In the genomic region with DNA sequence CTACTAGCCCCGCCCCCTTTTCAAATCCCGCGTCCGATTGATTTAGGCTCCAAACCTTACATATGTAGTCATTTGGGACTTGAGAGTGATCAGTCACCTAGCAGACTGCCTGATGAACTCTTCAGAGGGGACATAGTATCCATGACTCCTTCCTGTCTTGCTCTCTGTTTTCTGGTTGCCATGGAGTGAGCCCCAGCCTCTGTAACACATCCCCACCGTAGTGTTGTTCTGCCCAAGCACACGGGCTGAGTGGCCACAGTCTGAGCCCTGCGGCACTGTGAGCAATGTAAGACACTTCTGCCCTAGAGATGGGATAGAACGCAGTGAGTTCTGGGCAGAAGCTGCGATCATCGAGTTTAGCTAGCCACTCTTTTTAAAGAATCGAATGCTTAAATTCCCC, we compare ENCODE assay signal across 27 mouse cellular contexts.
DNase-seq lines count a peak whose midpoint lies in the region; ATAC-seq lines count a peak whose summit lies in the region.
"Had no signal": no experiment of that assay in that cellular context is flagged by ENCODE, and none has a peak within 500 bp of the region (broad histone marks: within the 10 kb centered on the region; RNA-seq: fewer than 3 reads in every experiment).

No protein-coding gene starts in this region.

- no peak overlapping the region for H3K27ac ChIP-seq in heart, embryonic 10.5 days
- H3K27ac ChIP-seq in hindbrain, embryonic 16.5 days (ENCODE audit: low read depth, low read length) = no peak overlapping the region
- H3K27ac ChIP-seq: embryonic facial prominence, embryonic 15.5 days; gastrocnemius, adult 2 months; hindbrain, embryonic 10.5 days; hindbrain, embryonic 13.5 days; hindbrain, postnatal 0 days had no signal

- intact Hi-C loops in heart, postnatal 25 days (cut with DNase I) = no loop called here

- ATAC-seq in hindbrain, embryonic 16.5 days = no peak
- ATAC-seq: activated CD4-positive, CD25-positive, alpha-beta regulatory T cell, adult 4 months; CD4-positive, CD25-positive, alpha-beta regulatory T cell, adult 4 months; forebrain, embryonic 14.5 days; forebrain, postnatal 0 days; hindbrain, postnatal 0 days; inflammation-experienced regulatory T-cells, adult 6 months had no signal

- H3K9ac ChIP-seq in hindbrain, embryonic 16.5 days (ENCODE audit: low read depth, low read length) = no peak overlapping the region
- H3K9ac ChIP-seq: embryonic facial prominence, embryonic 15.5 days; forebrain, postnatal 0 days; hindbrain, embryonic 13.5 days had no signal

- peaks cover 21% of the 10 kb centered on the region; the same call in 1 of the 2 replicates for H3K27me3 ChIP-seq in heart, embryonic 10.5 days (ENCODE audit: insufficient read depth, poor library complexity, severe bottlenecking)
- H3K27me3 ChIP-seq in hindbrain, embryonic 16.5 days (replicated peaks; ENCODE audit: control insufficient read depth, insufficient read depth, low read length) = no peaks in the 10 kb centered on the region
- H3K27me3 ChIP-seq: embryonic facial prominence, embryonic 15.5 days had no signal

- peaks cover 15% of the 10 kb centered on the region for H3K4me1 ChIP-seq in heart, embryonic 10.5 days
- H3K4me1 ChIP-seq in hindbrain, embryonic 16.5 days (ENCODE audit: control insufficient read depth, insufficient read depth, low read depth, low read length) = no peaks in the 10 kb centered on the region
- H3K4me1 ChIP-seq: hindbrain, embryonic 10.5 days; hindbrain, embryonic 13.5 days had no signal

- H3K36me3 ChIP-seq in heart, embryonic 10.5 days = no peaks in the 10 kb centered on the region
- no peaks in the 10 kb centered on the region for H3K36me3 ChIP-seq in hindbrain, embryonic 16.5 days (ENCODE audit: control insufficient read depth, insufficient read depth, low read length)
- H3K36me3 ChIP-seq: embryonic facial prominence, embryonic 15.5 days; hindbrain, embryonic 10.5 days; hindbrain, embryonic 13.5 days had no signal

- no peak overlapping the region for H3K4me2 ChIP-seq in hindbrain, embryonic 16.5 days (ENCODE audit: low read length)
- H3K4me2 ChIP-seq: embryonic facial prominence, embryonic 15.5 days; heart, embryonic 11.5 days; hindbrain, embryonic 13.5 days had no signal

- no peaks in the 10 kb centered on the region for H3K9me3 ChIP-seq in heart, embryonic 10.5 days
- no peaks in the 10 kb centered on the region for H3K9me3 ChIP-seq in hindbrain, embryonic 16.5 days (ENCODE audit: control insufficient read depth, low read length)
- H3K9me3 ChIP-seq: embryonic facial prominence, embryonic 15.5 days; hindbrain, embryonic 10.5 days; hindbrain, embryonic 13.5 days had no signal

- DNase-seq in heart, embryonic 10.5 days (ENCODE audit: low spot score) = peak; percentile 68
- no peak for DNase-seq in heart, postnatal 25 days (ENCODE audit: low spot score)
- DNase-seq in testis, postnatal 10 days (ENCODE audit: low spot score) = peak; percentile 33
- DNase-seq in testis, postnatal 14 days (ENCODE audit: low spot score) = no peak
- DNase-seq in R1 (ENCODE audit: low read depth, low spot score) = peak; percentile 12
- DNase-seq: adrenal gland, adult 8-10 months; adrenal gland, postnatal 25 days; cerebellum, adult 11-12 months; cerebellum, adult 8-10 months; cerebellum, postnatal 10 days; cerebellum, postnatal 36 days; embryo, embryonic 11 days; forebrain, postnatal 0 days; gastrocnemius, adult 2 months; gastrocnemius, postnatal 14 days; heart, adult 18-20 months; heart, postnatal 36 days had no signal

- WGBS in heart, embryonic 10.5 days = 74% methylated on average over 11 of the region's 11 CpGs
- 86% methylated on average over 11 of the region's 11 CpGs for WGBS in hindbrain, embryonic 16.5 days

- H3K4me3 ChIP-seq in heart, embryonic 10.5 days = no peak overlapping the region
- H3K4me3 ChIP-seq in hindbrain, embryonic 16.5 days (ENCODE audit: low read length) = no peak overlapping the region
- H3K4me3 ChIP-seq: embryonic facial prominence, embryonic 15.5 days; gastrocnemius, adult 2 months; hindbrain, embryonic 10.5 days; hindbrain, embryonic 13.5 days had no signal

Comparison
In these comparisons a context has a peak if more than half of its experiments do, and no peak if none do; other contexts are left out.
1. DNase-seq: peak in heart, embryonic 10.5 days (single experiment), testis, postnatal 10 days (single experiment) and R1 (single experiment); none in heart, postnatal 25 days (single experiment) and testis, postnatal 14 days (single experiment).